Mouse (Mus musculus): ENCODE results near the gene Mlh1. TPM values are rescaled to one million over a fixed set of nuclear protein-coding genes. Genes with fewer than 3 reads are reported as not detected.

The Mlh1 gene
- polyA plus RNA-seq, 1 experiment, result 11.4 TPM

DNA sequence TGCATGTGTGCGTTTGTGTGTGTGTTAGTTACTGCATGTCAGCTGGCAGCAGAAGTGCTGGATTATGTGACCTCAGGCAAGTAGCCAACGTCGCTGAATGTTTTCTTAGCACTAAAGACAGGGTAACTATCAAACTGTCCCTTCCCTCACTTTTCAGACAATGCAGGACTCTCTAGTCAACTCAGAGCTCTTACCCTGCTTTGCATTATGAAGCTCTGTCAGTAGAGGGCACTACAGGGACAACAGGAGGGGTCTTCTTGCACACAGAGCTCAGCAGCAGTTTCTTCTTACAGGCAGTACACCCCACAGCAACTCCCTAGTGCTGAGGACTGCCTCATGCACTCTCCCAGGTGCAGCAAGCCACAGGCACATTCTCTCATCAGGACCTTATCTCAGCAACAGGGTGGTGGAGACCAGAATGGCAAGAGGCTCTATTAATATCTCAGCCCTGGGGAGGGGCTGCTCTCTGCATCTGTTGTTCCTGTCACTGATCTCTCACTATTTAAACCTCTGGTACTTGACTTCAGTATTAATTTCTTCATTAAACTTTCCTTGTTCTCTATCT, 23.8 kb downstream of the Mlh1 start:
- no peaks in the 10 kb centered on the region for H3K27me3 ChIP-seq (ENCODE audit: control insufficient read depth, insufficient read depth, insufficient read length)
- no peak overlapping the region for H3K4me3 ChIP-seq
- H3ac ChIP-seq (ENCODE audit: control insufficient read depth, insufficient read length), result no peak overlapping the region
- no peak for TF ChIP-seq TCF12 (IDR thresholded peaks at IDR 0.05; ENCODE audit: insufficient read depth, poor library complexity, severe bottlenecking)
- peak in 1 of 3 experiments; percentile 27 for TF ChIP-seq MYOG (IDR thresholded peaks at IDR 0.05; ENCODE audit: control insufficient read depth in 1 of 3, insufficient read depth in 1 of 3, insufficient read length in 2 of 3, low read depth in 2 of 3)
- no peak for TF ChIP-seq USF1 (IDR thresholded peaks at IDR 0.05; ENCODE audit: low read depth)
- no peak for TF ChIP-seq TCF3 (IDR thresholded peaks at IDR 0.05; ENCODE audit: insufficient read length, low read depth)
- no peak for TF ChIP-seq POLR2AphosphoS2 (IDR thresholded peaks at IDR 0.05; ENCODE audit: insufficient read length, low read depth)
- no peak for TF ChIP-seq POLR2A (IDR thresholded peaks at IDR 0.05; ENCODE audit: insufficient read length, low read depth)
- peak in 1 of 3 experiments; percentile 32 for TF ChIP-seq MYOD1 (IDR thresholded peaks at IDR 0.05; ENCODE audit: control insufficient read depth in 1 of 3, insufficient read length in 2 of 3, low read depth in 2 of 3)
- no peak for TF ChIP-seq E2F4 (IDR thresholded peaks at IDR 0.05; ENCODE audit: insufficient read depth)
- TF ChIP-seq SRF (IDR thresholded peaks at IDR 0.05; ENCODE audit: control insufficient read depth, insufficient read length, low read depth), result no peak
- TF ChIP-seq REST (IDR thresholded peaks at IDR 0.05; ENCODE audit: insufficient read depth, insufficient read length), result no peak
- no peak for TF ChIP-seq CEBPB (IDR thresholded peaks at IDR 0.05; ENCODE audit: insufficient read depth, poor library complexity, severe bottlenecking)
- no peaks in the 10 kb centered on the region for H3K79me2 ChIP-seq (ENCODE audit: control insufficient read depth, insufficient read depth)
- peaks cover 14% of the 10 kb centered on the region for H3K36me3 ChIP-seq (ENCODE audit: control insufficient read depth, insufficient read depth)
- H3K4me2 ChIP-seq (ENCODE audit: low read depth), result no peak overlapping the region

DNA sequence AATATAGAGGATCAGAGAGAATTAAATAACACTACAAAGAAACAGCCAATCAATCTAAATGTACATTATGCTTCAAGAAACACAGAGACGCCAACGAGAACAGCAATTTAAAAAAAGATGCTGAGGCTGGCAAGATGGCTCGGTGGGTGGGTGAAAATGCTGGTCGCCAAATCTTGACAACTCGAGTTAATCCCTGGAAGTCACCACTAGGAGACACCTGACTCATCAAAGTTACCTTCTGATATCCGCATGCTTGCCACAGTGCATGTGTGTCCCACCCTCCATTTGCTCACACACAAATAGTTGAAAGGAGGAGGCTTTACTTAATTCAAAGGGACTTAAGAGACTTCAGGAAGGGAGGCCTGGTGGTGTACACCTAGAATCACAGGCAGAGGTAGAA, 26.0 kb downstream of the Mlh1 start:
- no peak overlapping the region for H3ac ChIP-seq (ENCODE audit: control insufficient read depth, insufficient read length)
- no peaks in the 10 kb centered on the region for H3K79me2 ChIP-seq (ENCODE audit: control insufficient read depth, insufficient read depth)
- TF ChIP-seq MYOG (IDR thresholded peaks at IDR 0.05; ENCODE audit: control insufficient read depth in 1 of 3, insufficient read depth in 1 of 3, insufficient read length in 2 of 3, low read depth in 2 of 3) (no peak), POLR2A (IDR thresholded peaks at IDR 0.05; ENCODE audit: insufficient read length, low read depth) (no peak), POLR2AphosphoS2 (IDR thresholded peaks at IDR 0.05; ENCODE audit: insufficient read length, low read depth) (no peak), USF1 (IDR thresholded peaks at IDR 0.05; ENCODE audit: low read depth) (no peak), CEBPB (IDR thresholded peaks at IDR 0.05; ENCODE audit: insufficient read depth, poor library complexity, severe bottlenecking) (no peak), MAX (IDR thresholded peaks at IDR 0.05; ENCODE audit: low read depth) (no peak), TCF3 (IDR thresholded peaks at IDR 0.05; ENCODE audit: insufficient read length, low read depth) (no peak), E2F4 (IDR thresholded peaks at IDR 0.05; ENCODE audit: insufficient read depth) (no peak), TCF12 (IDR thresholded peaks at IDR 0.05; ENCODE audit: insufficient read depth, poor library complexity, severe bottlenecking) (no peak), REST (IDR thresholded peaks at IDR 0.05; ENCODE audit: insufficient read depth, insufficient read length) (no peak), SRF (IDR thresholded peaks at IDR 0.05; ENCODE audit: control insufficient read depth, insufficient read length, low read depth) (no peak), MYOD1 (IDR thresholded peaks at IDR 0.05; ENCODE audit: control insufficient read depth in 1 of 3, insufficient read length in 2 of 3, low read depth in 2 of 3) (no peak)
- H3K4me3 ChIP-seq, result no peak overlapping the region
- H3K27me3 ChIP-seq (ENCODE audit: control insufficient read depth, insufficient read depth, insufficient read length), result no peaks in the 10 kb centered on the region
- peaks cover 5% of the 10 kb centered on the region for H3K36me3 ChIP-seq (ENCODE audit: control insufficient read depth, insufficient read depth)
- H3K4me2 ChIP-seq (ENCODE audit: low read depth), result no peak overlapping the region

DNA sequence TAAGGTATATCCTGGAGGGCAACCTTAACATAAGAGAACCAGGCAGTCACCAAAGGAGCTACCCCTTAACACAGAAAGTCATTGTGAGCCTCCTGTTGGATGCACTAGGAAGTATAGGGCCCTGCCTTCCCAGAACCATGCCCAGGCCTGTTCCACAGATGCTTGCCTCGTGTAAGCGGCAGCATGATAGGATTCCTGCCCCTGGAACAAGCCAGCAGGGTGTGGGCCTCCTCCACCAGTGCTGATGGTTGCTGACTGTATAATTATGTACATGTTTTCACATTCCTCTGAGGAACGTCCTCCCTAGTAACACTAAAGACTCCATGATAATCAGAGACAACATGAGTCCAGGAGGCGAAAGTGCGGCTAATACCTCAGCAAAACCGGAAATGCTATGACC, 28.2 kb downstream of the Mlh1 start:
- Histone ChIP-seq H3K27me3 (ENCODE audit: control insufficient read depth, insufficient read depth, insufficient read length) (no peaks in the 10 kb centered on the region), H3K4me2 (ENCODE audit: low read depth) (no peak overlapping the region), H3K4me3 (no peak overlapping the region), H3ac (ENCODE audit: control insufficient read depth, insufficient read length) (no peak overlapping the region), H3K36me3 (ENCODE audit: control insufficient read depth, insufficient read depth) (peaks cover 11% of the 10 kb centered on the region), H3K79me2 (ENCODE audit: control insufficient read depth, insufficient read depth) (no peaks in the 10 kb centered on the region)
- no peak for TF ChIP-seq TCF12 (IDR thresholded peaks at IDR 0.05; ENCODE audit: insufficient read depth, poor library complexity, severe bottlenecking)
- no peak for TF ChIP-seq TCF3 (IDR thresholded peaks at IDR 0.05; ENCODE audit: insufficient read length, low read depth)
- no peak for TF ChIP-seq E2F4 (IDR thresholded peaks at IDR 0.05; ENCODE audit: insufficient read depth)
- TF ChIP-seq MYOD1 (IDR thresholded peaks at IDR 0.05; ENCODE audit: control insufficient read depth in 1 of 3, insufficient read length in 2 of 3, low read depth in 2 of 3), result no peak
- no peak for TF ChIP-seq MAX (IDR thresholded peaks at IDR 0.05; ENCODE audit: low read depth)
- no peak for TF ChIP-seq REST (IDR thresholded peaks at IDR 0.05; ENCODE audit: insufficient read depth, insufficient read length)
- TF ChIP-seq SRF (IDR thresholded peaks at IDR 0.05; ENCODE audit: control insufficient read depth, insufficient read length, low read depth), result no peak
- no peak for TF ChIP-seq CEBPB (IDR thresholded peaks at IDR 0.05; ENCODE audit: insufficient read depth, poor library complexity, severe bottlenecking)
- TF ChIP-seq USF1 (IDR thresholded peaks at IDR 0.05; ENCODE audit: low read depth), result no peak
- no peak for TF ChIP-seq MYOG (IDR thresholded peaks at IDR 0.05; ENCODE audit: control insufficient read depth in 1 of 3, insufficient read depth in 1 of 3, insufficient read length in 2 of 3, low read depth in 2 of 3)
- no peak for TF ChIP-seq POLR2A (IDR thresholded peaks at IDR 0.05; ENCODE audit: insufficient read length, low read depth)
- no peak for TF ChIP-seq POLR2AphosphoS2 (IDR thresholded peaks at IDR 0.05; ENCODE audit: insufficient read length, low read depth)

DNA sequence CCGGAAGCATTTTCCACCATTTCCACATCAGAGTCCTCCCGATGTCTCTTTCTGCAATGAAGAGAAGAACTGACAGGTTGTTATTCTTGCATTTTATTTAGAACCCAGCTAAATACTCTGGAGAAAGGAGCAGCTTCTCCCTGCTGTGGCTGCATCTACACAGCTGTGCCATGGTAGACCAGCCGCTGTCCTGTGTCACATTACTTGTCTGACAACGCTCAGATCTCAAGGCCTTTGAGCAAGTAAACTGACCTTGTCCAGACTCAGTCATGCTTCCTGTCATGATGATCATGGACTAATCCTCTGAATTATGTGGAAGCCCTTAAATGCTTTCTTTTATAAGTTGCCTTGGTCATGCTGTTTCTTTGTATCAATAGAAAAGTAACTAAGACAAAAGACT, 31.8 kb downstream of the Mlh1 start:
- H3ac ChIP-seq (ENCODE audit: control insufficient read depth, insufficient read length), result no peak overlapping the region
- H3K4me2 ChIP-seq (ENCODE audit: low read depth), result no peak overlapping the region
- TF ChIP-seq MYOG (IDR thresholded peaks at IDR 0.05; ENCODE audit: control insufficient read depth in 1 of 3, insufficient read depth in 1 of 3, insufficient read length in 2 of 3, low read depth in 2 of 3) (no peak), MYOD1 (IDR thresholded peaks at IDR 0.05; ENCODE audit: control insufficient read depth in 1 of 3, insufficient read length in 2 of 3, low read depth in 2 of 3) (no peak), POLR2AphosphoS2 (IDR thresholded peaks at IDR 0.05; ENCODE audit: insufficient read length, low read depth) (no peak), POLR2A (IDR thresholded peaks at IDR 0.05; ENCODE audit: insufficient read length, low read depth) (no peak), SRF (IDR thresholded peaks at IDR 0.05; ENCODE audit: control insufficient read depth, insufficient read length, low read depth) (no peak), USF1 (IDR thresholded peaks at IDR 0.05; ENCODE audit: low read depth) (no peak), REST (IDR thresholded peaks at IDR 0.05; ENCODE audit: insufficient read depth, insufficient read length) (no peak)
- H3K79me2 ChIP-seq (ENCODE audit: control insufficient read depth, insufficient read depth), result no peaks in the 10 kb centered on the region
- peaks cover 11% of the 10 kb centered on the region for H3K36me3 ChIP-seq (ENCODE audit: control insufficient read depth, insufficient read depth)
- H3K27me3 ChIP-seq (ENCODE audit: control insufficient read depth, insufficient read depth, insufficient read length), result no peaks in the 10 kb centered on the region
- H3K4me3 ChIP-seq, result no peak overlapping the region
